Mouse (Mus musculus) heart, postnatal 0 days (tissue): Measurements from ENCODE around the gene Mafg. TPM values are rescaled to one million over a fixed set of nuclear protein-coding genes. Genes with fewer than 3 reads are reported as not detected.

Experiments used
- ATAC-seq: fragments of 200-750 bp; cut with Nextera tagmentation; 2 replicates; pipeline ENCODE4 v1.8.0; 2017; ENCODE audit warnings: low read depth, moderate number of reproducible peaks, moderate library complexity; ENCODE audit not compliant: insufficient read depth
- DNase-seq: peaks from one replicate; pipeline ENCODE4 v3.0.0-alpha.2; 2016; ENCODE audit warnings: low spot score
- H3K27ac ChIP-seq: fragments of 300-500 bp; sonication (generic); 2 replicates; pipeline ENCODE4 v1.5.1; 2014; ENCODE audit warnings: low read depth, mild to moderate bottlenecking
- H3K27me3 ChIP-seq: fragments of 300-500 bp; sonication (generic); 2 replicates; pipeline ENCODE4 v1.6.1; 2014; ENCODE audit warnings: low read length, mixed read lengths; ENCODE audit not compliant: control insufficient read depth, insufficient read depth
- H3K36me3 ChIP-seq: fragments of 300-500 bp; sonication (generic); replicated peaks from 2 replicates; pipeline ENCODE4 v1.6.1; 2014; ENCODE audit warnings: low read length, mixed read lengths; ENCODE audit not compliant: control insufficient read depth, insufficient read depth
- H3K4me1 ChIP-seq: fragments of 300-500 bp; sonication (generic); 2 replicates; pipeline ENCODE4 v1.6.1; 2014; ENCODE audit warnings: antibody characterized with exemption; ENCODE audit not compliant: control insufficient read depth, insufficient read depth
- H3K4me2 ChIP-seq: fragments of 300-500 bp; sonication (generic); 2 replicates; pipeline ENCODE4 v1.6.1; 2014; ENCODE audit warnings: low read depth, mild to moderate bottlenecking, low read length, moderate library complexity
- H3K4me3 ChIP-seq: fragments of 300-500 bp; sonication (generic); 2 replicates; pipeline ENCODE4 v1.5.1; 2014; ENCODE audit warnings: low read depth, low read length
- H3K9ac ChIP-seq: fragments of 300-500 bp; sonication (generic); replicated peaks from 2 replicates; pipeline ENCODE4 v1.6.1; 2014; ENCODE audit warnings: low read depth, low read length, mixed read lengths
- H3K9me3 ChIP-seq: fragments of 300-500 bp; sonication (generic); replicated peaks from 2 replicates; pipeline ENCODE4 v1.6.1; 2016; ENCODE audit warnings: low read length; ENCODE audit not compliant: control insufficient read depth
- CTCF ChIP-seq: IDR thresholded peaks from 2 replicates; pipeline ENCODE4 v1.5.1; 2016; ENCODE audit warnings: antibody characterized with exemption, control low read depth, low read depth
- EP300 ChIP-seq: IDR thresholded peaks from 2 replicates; pipeline ENCODE4 v1.6.1; 2016; ENCODE audit warnings: antibody characterized with exemption, low read depth
- WGBS: fragments of 180-500 bp; shearing (Covaris S2); extraction: QIAGEN DNeasy Blood & Tissue Kit; methylation state at CpG from one replicate; pipeline ENCODE4 v1.1.7; 2014; 5-methylcytosine and 5-hydroxymethylcytosine counted together
- polyA plus RNA-seq: library from polyadenylated mRNA; unstranded; fragments of >200 nt; fragmentation: Nextera tagmentation; extraction: Ambion mirVana; gene quantifications from 2 replicates; pipeline ENCODE4 v1.2.1, GENCODE M21; 2015
- total RNA-seq: library from RNA; depleted of rRNA; stranded (reverse); fragments of >200 nt; gene quantifications from 2 replicates; pipeline ENCODE4 v1.2.3, GENCODE M21; 2014; ENCODE audit warnings: low replicate concordance

The Mafg gene
- total and polyA plus RNA-seq, 2 experiments from 2014 or later = 13.6 to 37.7 TPM

- Histone ChIP-seq H3K4me1 (peaks cover 12% of the 10 kb centered on the region; the same call in 1 of the 2 replicates), H3K36me3 (no peaks in the 10 kb centered on the region), H3K4me3 (no peak overlapping the region), H3K27me3 (peaks cover 56% of the 10 kb centered on the region), H3K9me3 (no peaks in the 10 kb centered on the region), H3K9ac (no peak overlapping the region), H3K4me2 (no peak overlapping the region), H3K27ac (no peak overlapping the region)
- TF ChIP-seq EP300 (no peak), CTCF (no peak)
- WGBS = 82% methylated on average over 4 of the region's 4 CpGs
- DNase-seq = no peak
- ATAC-seq = no peak
Measured at GRCm38 (mm10) chr11:120657301-120657700, 23.9 kb upstream of the Mafg start.

DNA sequence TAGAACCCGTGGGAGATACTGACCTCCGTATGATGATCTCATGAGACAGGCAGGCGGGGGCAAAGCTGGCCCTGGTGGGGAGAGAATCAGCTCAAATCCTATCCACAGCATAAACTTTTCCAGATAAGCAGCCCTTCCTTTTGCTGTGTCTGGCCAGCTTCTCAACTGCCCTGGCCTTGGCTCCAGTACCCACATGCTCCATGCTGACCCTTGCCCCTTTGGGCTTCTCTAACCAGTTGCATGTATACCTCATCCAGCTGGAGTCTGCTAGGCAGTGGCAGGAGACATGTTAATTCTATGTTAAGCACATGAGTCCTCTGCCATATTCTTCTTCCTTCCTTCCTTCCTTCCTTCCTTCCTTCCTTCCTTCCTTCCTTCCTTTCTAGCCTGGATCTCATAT lies 21.3 kb upstream of the Mafg start:
- Histone ChIP-seq H3K4me3 (no peak overlapping the region), H3K36me3 (no peaks in the 10 kb centered on the region), H3K27ac (no peak overlapping the region), H3K4me2 (no peak overlapping the region), H3K27me3 (peaks cover 30% of the 10 kb centered on the region), H3K9me3 (no peaks in the 10 kb centered on the region), H3K4me1 (no peaks in the 10 kb centered on the region), H3K9ac (no peak overlapping the region)
- TF ChIP-seq CTCF = no peak
- TF ChIP-seq EP300 = no peak
- DNase-seq (no peak), ATAC-seq (no peak)
- 52% methylated on average over 3 of the region's 3 CpGs for WGBS

- Histone ChIP-seq H3K27me3 (peaks cover 6% of the 10 kb centered on the region; the same call in 1 of the 2 replicates), H3K9ac (no peak overlapping the region), H3K27ac (no peak overlapping the region), H3K4me1 (peaks cover 2% of the 10 kb centered on the region; the same call in 1 of the 2 replicates), H3K9me3 (no peaks in the 10 kb centered on the region), H3K4me2 (no peak overlapping the region), H3K4me3 (no peak overlapping the region), H3K36me3 (no peaks in the 10 kb centered on the region)
- TF ChIP-seq EP300 (no peak), CTCF (peak; percentile 24; the same call in 1 of the 2 replicates)
- DNase-seq (no peak), ATAC-seq (no peak)
- 71% methylated on average over 3 of the region's 3 CpGs for WGBS
Measured at GRCm38 (mm10) chr11:120651872-120652271, 18.5 kb upstream of the Mafg start.

- peak within 1 kb of the TSS; percentile 79 for H3K9ac ChIP-seq
- peak within 1 kb of the TSS; percentile 58 for H3K4me3 ChIP-seq
- H3K4me2 ChIP-seq = peak within 1 kb of the TSS; percentile 78
- H3K27ac ChIP-seq = peak within 1 kb of the TSS; percentile 97
- ATAC-seq (peak; percentile 83), DNase-seq (peak; percentile 80)
- peaks cover 18% of the 10 kb centered on the region for H3K4me1 ChIP-seq
- WGBS = 2% methylated on average over 13 of the region's 13 CpGs
- no peaks in the 10 kb centered on the region for H3K36me3 ChIP-seq
- TF ChIP-seq EP300 (peak; percentile 44; the same call in 1 of the 2 replicates), CTCF (no peak)
- no peaks in the 10 kb centered on the region for H3K9me3 ChIP-seq
- no peaks in the 10 kb centered on the region for H3K27me3 ChIP-seq
Measured at GRCm38 (mm10) chr11:120648001-120648476, 14.6 kb upstream of the Mafg start, which contains the start of gene Myadml2. Myadml2 (minus strand) TSS chr11:120648158.

DNA sequence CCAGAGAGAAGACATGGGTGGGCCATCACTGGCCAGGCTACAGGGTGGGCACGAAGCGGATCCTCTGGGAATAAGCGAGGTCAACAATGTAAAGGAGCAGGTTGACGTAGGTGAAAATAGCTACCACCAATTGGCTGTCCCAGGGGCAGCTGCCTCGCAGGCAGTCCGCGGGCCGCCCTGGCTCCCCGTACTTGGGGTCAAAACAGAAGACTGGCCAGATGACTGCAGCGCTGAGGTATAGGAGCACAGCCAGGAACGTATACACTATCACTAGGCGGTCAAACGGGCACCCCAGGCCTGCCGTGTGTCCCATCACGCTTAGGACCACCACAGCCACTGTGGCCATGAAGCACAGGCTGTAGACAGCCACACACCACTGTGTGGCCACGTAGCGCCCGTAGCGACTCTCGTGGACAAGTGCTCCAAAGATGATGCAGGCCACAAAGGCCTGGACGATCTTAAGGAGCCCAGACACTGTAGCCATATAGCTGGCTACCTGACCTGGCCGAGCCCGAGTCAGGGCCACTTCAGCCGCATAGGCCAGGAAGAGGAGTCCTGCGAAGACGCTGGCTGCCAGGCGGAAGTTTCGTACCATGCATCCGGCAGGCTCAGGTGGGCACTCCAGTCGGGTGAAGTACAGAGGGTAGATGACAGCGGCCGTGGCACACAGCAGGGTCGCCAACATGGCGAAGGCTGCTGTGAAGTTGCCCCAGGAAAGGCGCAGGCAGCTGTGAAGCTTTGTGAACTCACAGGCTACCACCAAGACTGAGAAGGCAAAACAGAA lies 13.8 kb upstream of the Mafg start:
- Histone ChIP-seq H3K4me1 (peaks cover 23% of the 10 kb centered on the region), H3K9ac (peak overlapping the region; percentile 79), H3K4me3 (peak overlapping the region; percentile 58), H3K36me3 (no peaks in the 10 kb centered on the region), H3K9me3 (no peaks in the 10 kb centered on the region), H3K27me3 (no peaks in the 10 kb centered on the region), H3K27ac (peak overlapping the region; percentile 97), H3K4me2 (peak overlapping the region; percentile 78)
- DNase-seq = no peak
- TF ChIP-seq CTCF = no peak
- TF ChIP-seq EP300 = no peak
- WGBS = 60% methylated on average over 35 of the region's 35 CpGs
- no peak for ATAC-seq
